Mouse (Mus musculus) embryonic fibroblast, embryonic 13.5 days (primary cell): ENCODE data around the gene Mettl2.

ENCODE experiments used
- CTCF ChIP-seq: IDR thresholded peaks from 2 replicates; pipeline ENCODE4 v1.5.1; 2011; ENCODE audit warnings: mild to moderate bottlenecking, control low read depth, low read length, moderate library complexity, borderline replicate concordance; ENCODE audit not compliant: insufficient read depth
- POLR2A ChIP-seq: IDR thresholded peaks from 2 replicates; pipeline ENCODE4 v1.6.1; 2011; ENCODE audit warnings: low read depth, mild to moderate bottlenecking, control low read depth, low read length, moderate library complexity

- TF ChIP-seq CTCF (no peak), POLR2A (no peak)
Observed at GRCm38 (mm10) chr11:105135692-105136091, 9.5 kb downstream of the Mettl2 start.
